Mouse (Mus musculus): ENCODE results near the gene Btbd9.

The Btbd9 gene

DNA sequence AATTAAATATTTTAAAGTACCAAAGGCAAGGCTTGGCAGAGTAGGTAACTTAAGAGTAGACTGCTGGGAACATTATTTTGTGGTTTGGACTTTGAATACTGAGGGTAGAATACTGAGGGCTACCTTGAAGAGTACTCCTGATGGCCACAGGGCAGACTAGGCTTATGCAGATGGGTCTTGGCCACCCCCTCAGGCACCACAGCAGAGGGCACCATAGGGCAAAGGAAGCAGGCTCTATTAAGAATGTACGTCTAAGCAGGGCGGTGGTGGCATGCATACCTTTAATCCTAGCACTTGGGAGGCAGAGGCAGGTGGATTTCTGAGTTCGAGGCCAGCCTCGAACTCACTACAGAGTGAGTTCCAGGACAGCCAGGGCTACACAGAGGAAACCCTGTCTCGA, 237.0 kb downstream of the Btbd9 start:
- no peak for DNase-seq (ENCODE audit: low read depth, low spot score)

GRCm38 (mm10) chr17:30336816-30337215, 239.5 kb downstream of the Btbd9 start:
- DNase-seq (ENCODE audit: low read depth, low spot score), result no peak

DNA sequence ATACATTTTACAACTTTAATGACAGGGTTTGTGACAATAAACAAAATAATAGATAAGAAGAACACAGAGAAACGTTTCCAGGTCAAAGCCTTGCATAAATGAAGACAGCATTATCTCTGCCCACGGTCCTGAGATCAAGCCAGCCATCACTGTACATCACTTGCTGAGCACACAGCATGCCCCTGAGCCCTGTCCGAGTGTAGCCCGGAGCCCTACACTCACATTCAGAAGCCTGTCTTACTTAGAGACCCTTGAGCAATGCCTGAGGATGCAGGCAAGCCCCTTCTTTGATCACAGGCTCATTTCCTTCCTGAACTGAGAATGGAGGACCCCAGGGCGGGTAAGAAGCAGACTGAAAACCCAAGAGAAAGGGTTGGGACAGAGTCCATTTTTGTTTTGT, 240.0 kb downstream of the Btbd9 start:
- no peak for DNase-seq (ENCODE audit: low read depth, low spot score)

- DNase-seq (ENCODE audit: low read depth, low spot score), result no peak
These were observed 240.5 kb downstream of the Btbd9 start for GRCm38 (mm10) chr17:30335746-30336145.

- DNase-seq (ENCODE audit: low read depth, low spot score), result no peak
These were observed 242.0 kb downstream of the Btbd9 start for GRCm38 (mm10) chr17:30334257-30334656.

DNA sequence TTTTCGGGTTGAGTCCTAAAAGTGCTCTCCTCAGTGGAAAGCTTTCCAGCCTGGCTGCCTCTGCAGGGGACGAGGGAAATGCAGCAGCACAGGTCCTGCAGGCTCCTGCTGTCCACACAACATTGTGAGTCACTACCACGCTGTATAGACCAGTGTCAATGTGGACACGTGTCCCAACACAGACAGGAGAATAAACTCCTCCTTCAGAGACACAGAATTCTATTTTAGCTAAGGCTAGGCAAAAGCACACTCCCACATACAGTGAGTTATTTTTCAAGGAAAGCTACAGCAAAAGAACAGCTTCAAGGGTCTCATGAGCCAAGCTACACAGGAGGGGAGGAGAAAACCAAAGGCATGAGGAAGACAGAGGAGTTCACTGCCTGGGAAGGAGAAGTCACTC, 243.2 kb downstream of the Btbd9 start:
- no peak for DNase-seq (ENCODE audit: low read depth, low spot score)

- DNase-seq (ENCODE audit: low read depth, low spot score), result no peak
These were observed 244.9 kb downstream of the Btbd9 start for GRCm38 (mm10) chr17:30331380-30331779.

DNA sequence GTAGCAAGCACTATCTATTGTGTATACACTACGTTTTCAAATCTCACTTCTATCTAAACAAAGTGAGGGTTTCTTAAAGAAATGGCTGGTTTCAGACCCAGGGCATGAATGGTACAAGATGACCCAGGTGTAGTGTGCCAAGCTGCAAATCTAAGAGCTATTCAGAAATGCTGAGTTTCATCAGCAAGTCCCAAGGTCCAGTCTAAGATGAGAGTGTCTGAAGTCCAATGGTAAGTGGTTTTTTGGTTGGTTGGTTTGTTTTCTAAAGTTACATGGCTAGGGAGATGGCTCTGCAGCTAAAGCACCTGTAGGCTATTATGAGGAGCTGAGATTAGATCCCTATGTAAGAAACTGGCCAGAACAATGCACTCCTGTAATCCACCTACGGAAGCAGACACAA, 246.8 kb downstream of the Btbd9 start:
- no peak for DNase-seq (ENCODE audit: low read depth, low spot score)

DNA sequence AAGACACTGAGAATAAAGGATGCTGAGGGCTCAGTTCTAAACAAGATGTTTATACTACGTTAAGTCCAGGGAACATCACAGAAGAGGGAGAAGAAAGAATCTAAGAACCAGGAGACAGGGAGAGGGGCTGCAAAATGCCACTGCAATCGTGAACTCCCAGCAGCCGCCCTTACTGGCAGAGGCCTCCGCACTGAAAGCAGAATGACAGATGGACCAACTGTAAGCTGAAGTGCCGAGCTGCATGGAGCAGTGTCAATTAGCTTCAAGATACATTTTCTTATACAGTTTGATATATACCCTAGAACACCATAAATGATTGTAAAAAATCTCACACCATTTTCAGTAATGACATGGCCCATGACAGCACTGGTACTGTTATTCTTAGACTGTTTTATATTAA, 247.4 kb downstream of the Btbd9 start:
- no peak for DNase-seq (ENCODE audit: low read depth, low spot score)

DNA sequence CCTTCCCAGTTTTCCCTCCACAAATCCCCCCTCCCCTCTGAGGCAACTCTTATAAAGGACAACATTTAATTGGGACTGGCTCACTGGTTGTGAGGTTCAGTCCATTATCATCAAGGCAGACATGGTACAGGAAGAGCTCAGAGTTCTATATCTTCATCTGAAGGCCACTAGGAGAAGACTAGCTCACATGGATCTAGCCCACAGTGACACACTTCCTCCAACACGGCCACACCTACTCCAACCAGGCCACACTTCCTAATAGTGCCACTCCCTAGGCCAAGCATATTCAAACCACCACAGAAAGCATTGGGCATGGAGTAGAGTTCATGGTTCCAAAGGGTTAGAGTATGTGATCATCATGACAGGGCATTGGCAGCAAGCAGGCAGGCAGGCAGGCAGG, 249.4 kb downstream of the Btbd9 start:
- DNase-seq (ENCODE audit: low read depth, low spot score), result no peak

DNA sequence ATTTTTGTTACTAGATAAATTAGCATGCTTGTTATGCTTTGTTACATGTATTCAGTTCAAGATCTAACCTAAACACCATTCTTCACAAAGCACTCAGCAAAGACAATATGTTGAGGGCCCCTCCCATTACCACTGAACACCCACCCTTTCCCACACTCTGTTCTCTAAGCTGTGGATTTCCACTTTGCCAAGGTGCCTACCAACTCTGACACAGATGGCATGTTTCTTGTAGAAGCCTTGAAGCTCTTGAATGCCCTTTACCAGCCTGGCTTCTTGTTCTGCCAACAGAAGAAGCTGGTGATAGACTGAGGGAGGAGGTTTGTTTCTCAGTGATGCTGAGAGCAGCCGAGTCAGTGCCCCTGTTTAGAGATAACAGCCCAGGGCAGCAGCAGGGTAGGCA, 256.0 kb downstream of the Btbd9 start:
- no peak for DNase-seq (ENCODE audit: low read depth, low spot score)

DNA sequence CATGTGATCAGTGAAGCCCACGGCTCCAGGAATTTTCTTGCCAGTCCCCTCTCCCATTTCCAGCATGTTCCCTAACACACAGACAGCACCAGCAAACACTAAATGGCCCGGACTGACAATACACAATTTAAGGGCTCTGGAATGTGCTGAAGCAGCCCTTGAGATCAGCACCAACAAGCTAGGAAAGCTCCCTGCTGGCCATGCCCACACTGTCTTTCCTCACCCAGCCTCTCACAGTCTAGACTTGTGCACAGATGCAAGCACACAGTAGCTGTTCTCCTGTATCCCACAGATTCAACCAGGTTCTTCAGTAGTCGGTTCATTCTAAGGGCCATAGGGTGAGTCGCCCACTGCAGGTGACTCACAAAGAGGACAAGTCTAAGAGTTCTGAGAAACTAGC, 263.6 kb downstream of the Btbd9 start:
- no peak for DNase-seq (ENCODE audit: low read depth, low spot score)

DNA sequence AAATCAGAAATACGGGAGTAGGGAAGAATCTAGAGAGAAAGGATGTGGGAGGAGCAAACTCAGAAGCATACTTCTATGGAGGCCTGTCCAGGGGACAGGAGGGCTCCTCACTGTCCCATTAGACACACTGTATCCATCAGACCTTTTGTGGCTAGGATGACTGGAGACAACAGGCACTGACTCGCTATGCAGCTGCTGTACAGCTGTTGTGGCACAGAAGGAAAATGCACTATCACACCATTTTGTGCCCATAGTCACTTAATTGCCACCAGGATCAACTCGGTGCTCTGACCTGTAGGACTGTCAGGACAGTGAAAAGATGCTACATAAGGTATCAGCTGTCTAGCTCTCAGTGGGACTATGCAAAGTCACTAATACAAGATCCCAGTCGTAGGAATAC, 266.7 kb downstream of the Btbd9 start:
- no peak for DNase-seq (ENCODE audit: low read depth, low spot score)

- no peak for DNase-seq (ENCODE audit: low read depth, low spot score)
These were observed 267.4 kb downstream of the Btbd9 start for GRCm38 (mm10) chr17:30308889-30309288.

DNA sequence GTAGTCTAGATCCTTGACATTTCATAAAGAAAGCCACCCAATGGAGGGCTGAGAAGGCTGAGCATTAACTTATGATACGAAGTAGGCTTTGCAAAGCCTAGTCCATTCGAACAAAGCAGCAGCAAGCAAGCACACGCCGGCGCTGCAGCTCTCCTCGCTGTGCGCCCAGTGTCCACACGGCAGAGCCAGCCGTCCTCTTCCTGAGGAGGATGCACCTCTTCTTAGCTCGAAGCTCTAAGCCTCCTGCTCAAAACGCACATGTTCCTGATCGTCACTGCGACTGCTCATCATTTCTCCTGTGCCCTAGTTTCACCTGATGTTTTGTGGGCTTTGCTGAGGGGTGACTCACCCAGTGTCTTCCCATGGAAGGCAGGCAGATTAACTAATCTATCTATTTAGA, 268.0 kb downstream of the Btbd9 start:
- DNase-seq (ENCODE audit: low read depth, low spot score), result no peak

DNA sequence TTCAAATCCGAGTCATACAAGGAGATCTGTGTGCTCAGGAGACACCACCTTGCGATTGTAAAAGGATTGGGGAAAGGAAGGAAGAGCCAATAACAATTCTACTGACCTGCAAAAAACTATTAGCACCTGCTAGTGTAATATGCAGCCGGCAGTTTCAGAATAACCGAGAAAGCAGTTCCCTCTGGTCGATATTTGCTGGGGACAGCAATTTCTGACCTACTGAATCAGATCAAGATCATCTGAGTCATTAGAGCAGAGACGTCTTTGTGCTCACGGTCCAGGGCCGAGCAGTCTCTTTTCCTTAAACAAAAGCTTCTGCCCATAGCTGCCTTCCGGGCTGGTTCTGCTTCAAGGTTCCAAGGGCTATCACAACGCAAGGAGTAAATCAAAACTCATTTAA, 269.1 kb downstream of the Btbd9 start:
- DNase-seq (ENCODE audit: low read depth, low spot score), result no peak

DNA sequence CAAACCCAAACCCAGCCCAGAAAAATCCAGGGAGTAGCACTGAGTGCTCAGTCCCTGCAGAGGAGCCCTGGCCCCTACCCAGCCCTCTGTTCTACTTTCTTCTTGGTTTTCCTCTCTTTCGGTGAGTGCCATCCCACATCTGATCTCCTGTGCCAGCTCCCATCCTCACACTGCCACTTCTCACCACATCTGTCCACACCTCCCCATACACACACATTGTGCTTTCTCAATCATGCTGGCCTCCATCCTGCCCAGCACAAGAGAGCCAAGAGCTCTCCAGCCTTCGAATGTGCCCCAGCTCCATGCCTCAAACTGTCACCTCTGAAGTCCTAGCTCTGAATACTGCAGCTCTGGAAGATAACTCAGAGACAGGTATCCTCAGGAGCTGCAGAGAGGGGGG, 271.5 kb downstream of the Btbd9 start:
- DNase-seq (ENCODE audit: low read depth, low spot score), result no peak

GRCm38 (mm10) chr17:30301338-30301737, 274.9 kb downstream of the Btbd9 start:
- DNase-seq (ENCODE audit: low read depth, low spot score), result no peak

GRCm38 (mm10) chr17:30297432-30297831, 278.9 kb downstream of the Btbd9 start:
- no peak for DNase-seq (ENCODE audit: low read depth, low spot score)

DNA sequence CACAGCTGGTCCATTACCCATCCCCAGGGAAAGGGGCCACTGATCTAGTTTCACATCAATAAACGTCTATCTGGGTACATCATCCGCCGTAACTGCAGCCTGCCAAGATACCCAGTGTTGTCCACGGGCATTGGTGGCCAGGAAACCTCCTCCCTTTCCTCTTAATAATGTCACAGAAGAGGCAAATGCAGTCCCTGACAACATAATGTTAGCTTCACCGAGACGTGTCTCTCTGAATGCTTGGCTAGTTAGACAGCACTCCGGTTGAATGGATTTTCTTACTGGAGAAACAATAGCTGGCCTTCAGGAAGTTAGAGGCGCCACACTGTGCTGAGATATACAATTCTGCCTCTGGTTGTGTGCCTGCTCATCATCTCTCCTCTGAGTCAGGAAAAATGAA, 280.2 kb downstream of the Btbd9 start:
- DNase-seq (ENCODE audit: low read depth, low spot score), result no peak

DNA sequence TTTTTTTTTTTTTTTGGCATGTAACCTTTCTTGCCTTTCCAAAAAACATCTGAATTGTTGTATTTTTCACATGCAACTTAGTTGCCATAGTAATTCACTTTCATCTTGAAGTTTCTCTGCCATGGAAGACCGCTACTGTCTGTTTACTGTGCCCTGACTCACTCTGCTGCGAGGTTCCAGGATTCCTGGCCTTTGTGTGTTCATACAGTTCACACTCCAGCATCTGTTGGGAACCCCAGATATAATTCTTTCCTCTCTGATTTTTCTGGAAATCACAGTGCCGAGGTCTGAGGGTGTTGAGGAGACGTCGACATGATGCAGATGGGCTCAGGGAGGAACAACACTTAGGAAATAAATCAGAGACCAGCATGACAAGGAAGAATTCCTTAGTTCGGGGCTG, 283.6 kb downstream of the Btbd9 start:
- DNase-seq (ENCODE audit: low read depth, low spot score), result no peak

DNA sequence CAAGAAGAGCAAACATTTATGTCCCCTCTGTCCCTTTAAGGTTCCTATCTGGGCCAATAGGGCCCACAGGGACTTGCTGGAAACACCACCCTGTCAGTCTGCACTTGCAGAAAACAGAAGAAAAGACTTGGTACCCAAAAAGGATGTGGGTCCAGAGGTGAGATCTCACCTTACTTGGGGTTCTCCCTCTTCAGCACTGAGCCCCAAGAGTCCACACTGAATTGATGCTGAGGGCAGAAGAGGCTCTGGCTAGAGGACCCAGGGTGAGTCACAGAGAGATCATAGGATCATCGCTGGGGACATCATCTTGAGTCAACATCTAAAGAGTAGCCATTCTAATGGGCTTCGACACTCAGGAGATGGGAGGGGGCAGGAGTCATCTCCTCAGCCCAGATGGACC, 290.6 kb downstream of the Btbd9 start:
- DNase-seq (ENCODE audit: low read depth, low spot score), result no peak

- DNase-seq (ENCODE audit: low read depth, low spot score), result no peak
These were observed 292.7 kb downstream of the Btbd9 start for GRCm38 (mm10) chr17:30283460-30284050.

GRCm38 (mm10) chr17:30283001-30283400, 293.3 kb downstream of the Btbd9 start:
- no peak for DNase-seq (ENCODE audit: low read depth, low spot score)
